Mouse (Mus musculus) embryo, embryonic 9.5 days (tissue): ENCODE data around the gene Cs.

Experiments used
- DNase-seq: peaks from one replicate; pipeline ENCODE4 v3.0.0-alpha.2; 2017; ENCODE audit errors: extremely low spot score

The Cs gene

GRCm38 (mm10) chr10:128372989-128373748 lies 35.6 kb downstream of the Cs start:
- DNase-seq = no peak

GRCm38 (mm10) chr10:128374393-128374792 lies 36.9 kb downstream of the Cs start:
- no peak for DNase-seq

GRCm38 (mm10) chr10:128376099-128376454 lies 38.5 kb downstream of the Cs start:
- no peak for DNase-seq

- peak; percentile 87 for DNase-seq
Measured at GRCm38 (mm10) chr10:128376455-128377211, 39.1 kb downstream of the Cs start, which contains the start of gene Ankrd52. Gene Ankrd52, plus strand, starts transcription at chr10:128377115.

GRCm38 (mm10) chr10:128377222-128377939 lies 39.8 kb downstream of the Cs start:
- DNase-seq = peak; percentile 68

- DNase-seq = no peak
Measured at GRCm38 (mm10) chr10:128377940-128378448, 40.5 kb downstream of the Cs start.

- no peak for DNase-seq
Measured at GRCm38 (mm10) chr10:128378462-128378861, 40.9 kb downstream of the Cs start.

GRCm38 (mm10) chr10:128379260-128379659 lies 41.7 kb downstream of the Cs start:
- DNase-seq = no peak

GRCm38 (mm10) chr10:128380565-128380964 lies 43.0 kb downstream of the Cs start:
- DNase-seq = no peak

- DNase-seq = no peak
Measured at GRCm38 (mm10) chr10:128382482-128382881, 44.9 kb downstream of the Cs start.

GRCm38 (mm10) chr10:128385902-128386301 lies 48.4 kb downstream of the Cs start:
- no peak for DNase-seq

- DNase-seq = no peak
Measured at GRCm38 (mm10) chr10:128388941-128389340, 51.4 kb downstream of the Cs start.

GRCm38 (mm10) chr10:128389570-128389969 lies 52.0 kb downstream of the Cs start:
- DNase-seq = no peak

- no peak for DNase-seq
Measured at GRCm38 (mm10) chr10:128390366-128390765, 52.8 kb downstream of the Cs start.

- no peak for DNase-seq
Measured at GRCm38 (mm10) chr10:128391850-128392249, 54.3 kb downstream of the Cs start.

GRCm38 (mm10) chr10:128396017-128396673 lies 58.6 kb downstream of the Cs start:
- no peak for DNase-seq

- DNase-seq = no peak
Measured at GRCm38 (mm10) chr10:128396716-128397264, 59.3 kb downstream of the Cs start.

GRCm38 (mm10) chr10:128397466-128397865 lies 59.9 kb downstream of the Cs start:
- DNase-seq = no peak

GRCm38 (mm10) chr10:128400338-128400737 lies 62.8 kb downstream of the Cs start:
- DNase-seq = no peak

- no peak for DNase-seq
Measured at GRCm38 (mm10) chr10:128401056-128401455, 63.5 kb downstream of the Cs start, which contains the start of gene Slc39a5. Gene Slc39a5, minus strand, starts transcription at chr10:128401229.

- no peak for DNase-seq
Measured at GRCm38 (mm10) chr10:128401638-128402037, 64.1 kb downstream of the Cs start.
